Mouse (Mus musculus) midbrain, embryonic 10.5 days (tissue): ENCODE measurements around the gene Zfp13. TPM values are rescaled to one million over a fixed set of nuclear protein-coding genes. Genes with fewer than 3 reads are reported as not detected.
"Not testable (repeated sequence)": the region's sequence is repeated elsewhere in the genome, so short reads cannot be mapped to it uniquely, and the experiment has no call there.

Source experiments
- DNase-seq: peaks from one replicate; pipeline ENCODE4 v3.0.0-alpha.2; 2017; ENCODE audit warnings: low spot score
- H3K27ac ChIP-seq: fragments of 300-500 bp; sonication (generic); replicated peaks from 2 replicates; pipeline ENCODE4 v1.5.1; 2016; ENCODE audit warnings: mild to moderate bottlenecking
- H3K27me3 ChIP-seq: fragments of 300-500 bp; sonication (generic); 2 replicates; pipeline ENCODE4 v1.6.1; 2016; ENCODE audit warnings: low read depth, mild to moderate bottlenecking; ENCODE audit not compliant: poor library complexity, severe bottlenecking
- H3K36me3 ChIP-seq: fragments of 300-500 bp; sonication (generic); 2 replicates; pipeline ENCODE4 v1.6.1; 2016; ENCODE audit warnings: mild to moderate bottlenecking, moderate library complexity
- H3K4me1 ChIP-seq: fragments of 300-500 bp; sonication (generic); 2 replicates; pipeline ENCODE4 v1.6.1; 2016
- H3K4me3 ChIP-seq: fragments of 300-500 bp; sonication (generic); 2 replicates; pipeline ENCODE4 v1.5.1; 2016; ENCODE audit warnings: mild to moderate bottlenecking, moderate library complexity
- H3K9me3 ChIP-seq: fragments of 300-500 bp; sonication (generic); replicated peaks from 2 replicates; pipeline ENCODE4 v1.6.1; 2016; ENCODE audit warnings: mild to moderate bottlenecking
- WGBS: fragments of 180-500 bp; shearing (Covaris S2); methylation state at CpG from one replicate; pipeline ENCODE4 v1.1.7; 2016; 5-methylcytosine and 5-hydroxymethylcytosine counted together
- polyA plus RNA-seq: library from polyadenylated mRNA; unstranded; fragments of >200 nt; fragmentation: Nextera tagmentation; extraction: Ambion mirVana; gene quantifications from 2 replicates; pipeline ENCODE4 v1.2.1, GENCODE M21; 2016

Zfp13 gene
- polyA plus RNA-seq, 1 experiment from 2014 or later: 19.8 TPM

DNA sequence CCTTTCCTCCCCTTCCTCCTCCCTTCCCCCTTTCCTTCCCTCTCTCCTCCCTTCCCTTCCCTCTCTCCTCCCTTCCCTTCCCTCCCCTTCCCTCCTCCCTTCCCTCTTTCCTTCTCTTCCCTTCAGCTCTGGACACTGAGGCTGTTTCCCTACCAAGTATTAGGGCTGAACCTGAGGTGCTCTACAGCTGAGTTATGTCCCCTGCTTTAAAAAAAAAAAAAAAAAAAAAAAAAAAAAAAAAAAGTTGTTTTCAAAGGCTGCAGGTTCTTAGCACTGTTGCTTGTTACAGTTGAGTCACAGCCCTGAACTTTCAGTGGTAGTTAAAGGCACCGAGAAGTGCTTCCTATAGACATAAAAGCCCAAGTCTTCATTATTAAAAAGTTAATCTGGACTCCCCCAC is 67.9 kb downstream of the Zfp13 start:
- not testable (repeated sequence) for H3K4me1 ChIP-seq, H3K36me3 ChIP-seq, H3K9me3 ChIP-seq, H3K4me3 ChIP-seq, H3K27ac ChIP-seq, DNase-seq
- WGBS: 25% methylated on average over 1 of the region's 1 CpGs
- H3K27me3 ChIP-seq: peaks cover 13% of the 10 kb centered on the region

Other genes with a start within 250 kb of the Zfp13 start
- gene Vmn2r116, start 214.9 kb downstream of the Zfp13 start, polyA plus RNA-seq: not detected in 2 replicates
- not detected in 2 replicates for gene Vmn2r117, start 119.8 kb downstream of the Zfp13 start, polyA plus RNA-seq
- 27.5 and 28.7 TPM in 2 replicates for gene Zfp213, start 35.2 kb downstream of the Zfp13 start, polyA plus RNA-seq
- 0.12 and 0.19 TPM in 2 replicates for gene Zscan10, start 1.4 kb upstream of the Zfp13 start, polyA plus RNA-seq
- gene Mmp25, start 45.8 kb upstream of the Zfp13 start, polyA plus RNA-seq: 0.89 and 1.1 TPM in 2 replicates
- gene Bicdl2, start 61.0 kb upstream of the Zfp13 start, polyA plus RNA-seq: 0.32 TPM in 1 of 2 replicates, not detected in the other
- 29.5 and 36.4 TPM in 2 replicates for gene Hcfc1r1, start 74.1 kb upstream of the Zfp13 start, polyA plus RNA-seq
- gene Thoc6, start 74.4 kb upstream of the Zfp13 start, polyA plus RNA-seq: 74.2 and 77.3 TPM in 2 replicates
- 3.2 and 3.8 TPM in 2 replicates for gene Tnfrsf12a, start 78.0 kb upstream of the Zfp13 start, polyA plus RNA-seq
- 3.5 and 10.1 TPM in 2 replicates for gene Cldn6, start 79.8 kb upstream of the Zfp13 start, polyA plus RNA-seq
- gene Cldn9, start 84.5 kb upstream of the Zfp13 start, polyA plus RNA-seq: 1.5 and 3.1 TPM in 2 replicates
- gene 1520401A03Rik, start 123.3 kb upstream of the Zfp13 start, polyA plus RNA-seq: not detected in 2 replicates
- gene Pkmyt1, start 126.8 kb upstream of the Zfp13 start, polyA plus RNA-seq: 58.5 and 59.7 TPM in 2 replicates
- gene Paqr4, start 141.4 kb upstream of the Zfp13 start, polyA plus RNA-seq: 27.6 and 36.2 TPM in 2 replicates
- 1.7 and 2.3 TPM in 2 replicates for gene Kremen2, start 146.3 kb upstream of the Zfp13 start, polyA plus RNA-seq
- gene Flywch1, start 172.1 kb upstream of the Zfp13 start, polyA plus RNA-seq: 187 and 202 TPM in 2 replicates
- gene Flywch2, start 186.6 kb upstream of the Zfp13 start, polyA plus RNA-seq: 19.5 and 23.4 TPM in 2 replicates
- 509 and 515 TPM in 2 replicates for gene Srrm2, start 191.0 kb upstream of the Zfp13 start, polyA plus RNA-seq
- gene Elob, start 229.6 kb upstream of the Zfp13 start, polyA plus RNA-seq: 1,078 TPM in 2 replicates
- 0.28 and 0.52 TPM in 2 replicates for gene Prss33, start 236.6 kb upstream of the Zfp13 start, polyA plus RNA-seq
- gene Prss32, start 244.4 kb upstream of the Zfp13 start, polyA plus RNA-seq: not detected in 2 replicates
- gene Prss41, start 244.7 kb upstream of the Zfp13 start, polyA plus RNA-seq: 1.7 and 2.3 TPM in 2 replicates